Mouse (Mus musculus) kidney, embryonic 14.5 days (tissue): ENCODE measurements at regions not wholly inside any gene's neighbourhood (a gene's known extent, or its start where the extent isn't known, plus 50 kb on each side); places are given as distances from the start of the nearest gene placed in this dataset.
"Not testable (repeated sequence)": the region's sequence is repeated elsewhere in the genome, so short reads cannot be mapped to it uniquely, and the experiment has no call there.

Experiments
- ATAC-seq: fragments of 200-750 bp; cut with Nextera tagmentation; 2 replicates; pipeline ENCODE4 v1.8.0; 2017; ENCODE audit warnings: moderate number of reproducible peaks, mild to moderate bottlenecking, moderate TSS enrichment, moderate library complexity; ENCODE audit not compliant: low FRiP score, low TSS enrichment
- H3K27ac ChIP-seq: fragments of 300-500 bp; sonication (generic); 2 replicates; pipeline ENCODE4 v1.5.1; 2014; ENCODE audit warnings: low read depth, mild to moderate bottlenecking, low read length, moderate library complexity, mixed read lengths
- H3K27me3 ChIP-seq: fragments of 300-500 bp; sonication (generic); 2 replicates; pipeline ENCODE4 v1.6.1; 2014; ENCODE audit warnings: mild to moderate bottlenecking, low read length; ENCODE audit not compliant: control insufficient read depth, insufficient read depth
- H3K36me3 ChIP-seq: fragments of 300-500 bp; sonication (generic); 2 replicates; pipeline ENCODE4 v1.6.1; 2014; ENCODE audit warnings: low read length, mixed read lengths; ENCODE audit not compliant: control insufficient read depth, insufficient read depth
- H3K4me1 ChIP-seq: fragments of 300-500 bp; sonication (generic); 2 replicates; pipeline ENCODE4 v1.6.1; 2014; ENCODE audit warnings: low read length, mixed read lengths; ENCODE audit not compliant: control insufficient read depth, insufficient read depth
- H3K4me2 ChIP-seq: fragments of 300-500 bp; sonication (generic); replicated peaks from 2 replicates; pipeline ENCODE4 v1.6.1; 2014; ENCODE audit warnings: low read depth, mild to moderate bottlenecking, low read length
- H3K4me3 ChIP-seq: fragments of 300-500 bp; sonication (generic); 2 replicates; pipeline ENCODE4 v1.5.1; 2014; ENCODE audit warnings: mild to moderate bottlenecking, low read length
- H3K9ac ChIP-seq: fragments of 300-500 bp; sonication (generic); 2 replicates; pipeline ENCODE4 v1.6.1; 2014; ENCODE audit warnings: low read depth, mild to moderate bottlenecking, low read length, moderate library complexity
- H3K9me3 ChIP-seq: fragments of 300-500 bp; sonication (generic); 2 replicates; pipeline ENCODE4 v1.6.1; 2016; ENCODE audit warnings: low read length; ENCODE audit not compliant: control insufficient read depth
- WGBS: fragments of 180-500 bp; shearing (Covaris S2); extraction: QIAGEN DNeasy Blood & Tissue Kit; methylation state at CpG from one replicate; pipeline ENCODE4 v1.1.7; 2014; 5-methylcytosine and 5-hydroxymethylcytosine counted together

- WGBS = 90% methylated on average over 1 of the region's 1 CpGs
- Histone ChIP-seq H3K27ac (no peak overlapping the region), H3K9ac (no peak overlapping the region), H3K4me2 (no peak overlapping the region), H3K27me3 (no peaks in the 10 kb centered on the region), H3K4me1 (no peaks in the 10 kb centered on the region), H3K36me3 (no peaks in the 10 kb centered on the region), H3K9me3 (no peaks in the 10 kb centered on the region; the same call in 1 of the 2 replicates), H3K4me3 (no peak overlapping the region)
- no peak for ATAC-seq
Observed at GRCm38 (mm10) chr9:25782631-25783030, 301.3 kb downstream of the Eepd1 start.

GRCm38 (mm10) chr9:25795142-25795910, 314.0 kb downstream of the Eepd1 start:
- Histone ChIP-seq H3K36me3 (no peaks in the 10 kb centered on the region), H3K27ac (no peak overlapping the region), H3K9me3 (no peaks in the 10 kb centered on the region), H3K4me3 (no peak overlapping the region), H3K9ac (no peak overlapping the region), H3K4me2 (no peak overlapping the region), H3K4me1 (no peaks in the 10 kb centered on the region), H3K27me3 (no peaks in the 10 kb centered on the region)
- ATAC-seq = no peak
- 82% methylated on average over 8 of the region's 8 CpGs for whole genome bisulfite sequencing

GRCm38 (mm10) chr9:25809562-25809961, 328.2 kb downstream of the Eepd1 start:
- no peak for ATAC-seq
- Histone ChIP-seq H3K27me3 (no peaks in the 10 kb centered on the region), H3K4me2 (no peak overlapping the region), H3K9ac (no peak overlapping the region), H3K4me1 (no peaks in the 10 kb centered on the region), H3K9me3 (no peaks in the 10 kb centered on the region), H3K4me3 (no peak overlapping the region), H3K36me3 (no peaks in the 10 kb centered on the region), H3K27ac (no peak overlapping the region)

- no peak overlapping the region for H3K4me2 ChIP-seq
- no peaks in the 10 kb centered on the region for H3K4me1 ChIP-seq
- H3K9me3 ChIP-seq = no peaks in the 10 kb centered on the region
- no peak overlapping the region for H3K9ac ChIP-seq
- ATAC-seq = no peak
- H3K27me3 ChIP-seq = no peaks in the 10 kb centered on the region
- no peak overlapping the region for H3K27ac ChIP-seq
- H3K36me3 ChIP-seq = no peaks in the 10 kb centered on the region
- H3K4me3 ChIP-seq = no peak overlapping the region
Observed at GRCm38 (mm10) chr9:25833295-25833694, 351.9 kb downstream of the Eepd1 start.

GRCm38 (mm10) chr9:25849914-25850313, 368.6 kb downstream of the Eepd1 start:
- whole genome bisulfite sequencing = 93% methylated on average over 2 of the region's 2 CpGs
- H3K4me2 ChIP-seq, H3K4me1 ChIP-seq, H3K9ac ChIP-seq, H3K36me3 ChIP-seq, H3K4me3 ChIP-seq, H3K9me3 ChIP-seq, ATAC-seq, H3K27me3 ChIP-seq, H3K27ac ChIP-seq: not testable (repeated sequence)

- H3K4me2 ChIP-seq, H3K4me3 ChIP-seq, H3K9me3 ChIP-seq, H3K27ac ChIP-seq, H3K9ac ChIP-seq, H3K27me3 ChIP-seq, ATAC-seq, H3K36me3 ChIP-seq, H3K4me1 ChIP-seq: not testable (repeated sequence)
- 67% methylated on average over 3 of the region's 3 CpGs for WGBS
Observed at GRCm38 (mm10) chr9:25850608-25851007, 369.3 kb downstream of the Eepd1 start.

- H3K4me3 ChIP-seq = no peak overlapping the region
- H3K27ac ChIP-seq = no peak overlapping the region
- no peaks in the 10 kb centered on the region for H3K27me3 ChIP-seq
- H3K9me3 ChIP-seq = no peaks in the 10 kb centered on the region; the same call in 1 of the 2 replicates
- 66% methylated on average over 1 of the region's 1 CpGs for WGBS
- no peaks in the 10 kb centered on the region for H3K4me1 ChIP-seq
- no peaks in the 10 kb centered on the region for H3K36me3 ChIP-seq
- no peak overlapping the region for H3K4me2 ChIP-seq
- ATAC-seq = no peak
- no peak overlapping the region for H3K9ac ChIP-seq
Observed at GRCm38 (mm10) chr9:25854545-25854944, 373.2 kb downstream of the Eepd1 start.

- no peaks in the 10 kb centered on the region for H3K27me3 ChIP-seq
- H3K9me3 ChIP-seq = no peaks in the 10 kb centered on the region
- 86% methylated on average over 2 of the region's 2 CpGs for WGBS
- H3K36me3 ChIP-seq = no peaks in the 10 kb centered on the region
- H3K4me1 ChIP-seq = no peaks in the 10 kb centered on the region
- no peak overlapping the region for H3K9ac ChIP-seq
- H3K4me2 ChIP-seq = no peak overlapping the region
- ATAC-seq = no peak
- no peak overlapping the region for H3K27ac ChIP-seq
- no peak overlapping the region for H3K4me3 ChIP-seq
Observed at GRCm38 (mm10) chr9:25870260-25870659, 388.9 kb downstream of the Eepd1 start.

- Histone ChIP-seq H3K4me3 (no peak overlapping the region), H3K36me3 (no peaks in the 10 kb centered on the region), H3K9ac (no peak overlapping the region), H3K4me2 (no peak overlapping the region), H3K9me3 (no peaks in the 10 kb centered on the region), H3K4me1 (no peaks in the 10 kb centered on the region), H3K27me3 (no peaks in the 10 kb centered on the region), H3K27ac (no peak overlapping the region)
- no peak for ATAC-seq
Observed at GRCm38 (mm10) chr9:25896333-25896905, 415.1 kb downstream of the Eepd1 start.
